Mouse (Mus musculus): Measurements from ENCODE around the gene Pgrmc1.
"Not testable (repeated sequence)": the region's sequence is repeated elsewhere in the genome, so short reads cannot be mapped to it uniquely, and the experiment has no call there.

DNA sequence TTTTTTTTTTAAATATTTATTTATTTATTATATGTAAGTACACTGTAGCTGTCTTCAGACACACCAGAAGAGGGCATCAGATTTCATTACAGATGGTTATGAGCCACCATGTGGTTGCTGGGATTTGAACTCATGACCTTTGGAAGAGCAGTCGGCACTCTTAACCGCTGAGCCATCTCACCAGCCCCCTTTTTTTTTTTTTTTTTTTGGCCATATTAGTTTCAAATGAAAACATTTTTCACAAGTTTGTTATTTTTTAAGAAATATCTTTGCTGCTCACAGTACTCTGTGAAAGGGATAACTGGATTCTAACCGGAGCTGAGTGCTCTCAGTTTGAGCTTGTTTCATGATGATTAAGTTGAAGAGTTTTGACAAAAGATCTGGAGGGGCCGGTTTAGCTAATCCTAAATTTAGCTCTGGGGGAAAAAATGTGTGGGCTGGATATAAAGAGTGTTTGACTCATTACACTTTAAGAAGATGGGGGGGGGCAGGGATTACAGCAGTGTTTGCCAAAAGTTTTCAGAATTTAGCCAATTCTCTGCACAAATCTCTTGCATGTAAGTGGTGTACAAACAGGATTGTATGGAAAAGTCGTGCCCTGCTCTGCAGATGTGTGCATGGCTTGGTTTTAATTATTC lies 1.4 kb upstream of the Pgrmc1 start:
- TF ChIP-seq CTCF (conservative IDR thresholded peaks at IDR 0.05; ENCODE audit: low read length); NANOG (IDR thresholded peaks at IDR 0.05; ENCODE audit: borderline replicate concordance, low read length): not testable (repeated sequence)

All from E14TG2a.4 (cell line).